Mouse (Mus musculus) forebrain, embryonic 13.5 days (tissue): ENCODE data around the gene Tial1. TPM values are rescaled to one million over a fixed set of nuclear protein-coding genes. Genes with fewer than 3 reads are reported as not detected.

Source experiments
- ATAC-seq: fragments of 200-750 bp; cut with Nextera tagmentation; 2 replicates; pipeline ENCODE4 v1.8.0; 2017
- H3K27ac ChIP-seq: fragments of 300-500 bp; sonication (generic); 2 replicates; pipeline ENCODE4 v1.5.1; 2015; ENCODE audit warnings: inconsistent platforms, mild to moderate bottlenecking, moderate library complexity
- H3K27me3 ChIP-seq: fragments of 300-500 bp; sonication (generic); 2 replicates; pipeline ENCODE4 v1.6.1; 2015; ENCODE audit warnings: mild to moderate bottlenecking, inconsistent platforms
- H3K36me3 ChIP-seq: fragments of 300-500 bp; sonication (generic); 2 replicates; pipeline ENCODE4 v1.6.1; 2015; ENCODE audit warnings: mild to moderate bottlenecking, inconsistent platforms; ENCODE audit not compliant: poor library complexity, severe bottlenecking
- H3K4me1 ChIP-seq: fragments of 300-500 bp; sonication (generic); 2 replicates; pipeline ENCODE4 v1.6.1; 2015; ENCODE audit warnings: inconsistent platforms
- H3K4me2 ChIP-seq: fragments of 300-500 bp; sonication (generic); 2 replicates; pipeline ENCODE4 v1.6.1; 2015; ENCODE audit warnings: inconsistent platforms, mild to moderate bottlenecking, moderate library complexity
- H3K4me3 ChIP-seq: fragments of 300-500 bp; sonication (generic); 2 replicates; pipeline ENCODE4 v1.5.1; 2015; ENCODE audit warnings: mild to moderate bottlenecking, inconsistent platforms
- H3K9ac ChIP-seq: fragments of 300-500 bp; sonication (generic); 2 replicates; pipeline ENCODE4 v1.6.1; 2015; ENCODE audit warnings: mild to moderate bottlenecking, inconsistent platforms
- H3K9me3 ChIP-seq: fragments of 300-500 bp; sonication (generic); replicated peaks from 2 replicates; pipeline ENCODE4 v1.6.1; 2016; ENCODE audit warnings: inconsistent platforms
- WGBS: fragments of 180-500 bp; shearing (Covaris S2); methylation state at CpG from one replicate; pipeline ENCODE4 v1.1.7; 2015; 5-methylcytosine and 5-hydroxymethylcytosine counted together
- polyA plus RNA-seq: library from polyadenylated mRNA; unstranded; fragments of >200 nt; fragmentation: Nextera tagmentation; extraction: Ambion mirVana; gene quantifications from 2 replicates; pipeline ENCODE4 v1.2.1, GENCODE M21; 2015

Gene Tial1
- 36.5 and 36.6 TPM in 2 replicates for polyA plus RNA-seq

GRCm38 (mm10) chr7:128461285-128462215, at the start of gene Tial1:
TSS of gene Tial1 (minus strand) at chr7:128461717.
- Histone ChIP-seq H3K4me2 (peak within 1 kb of the TSS; percentile 75), H3K9ac (peak within 1 kb of the TSS; percentile 86), H3K4me3 (peak within 1 kb of the TSS; percentile 75), H3K27ac (peak within 1 kb of the TSS; percentile 89), H3K4me1 (peaks cover 28% of the 10 kb centered on the region), H3K27me3 (no peaks in the 10 kb centered on the region), H3K36me3 (no peaks in the 10 kb centered on the region), H3K9me3 (no peaks in the 10 kb centered on the region)
- peak; percentile 99 for ATAC-seq
- under 1% methylated on average over 69 of the region's 69 CpGs for WGBS

GRCm38 (mm10) chr7:128504091-128504490, 42.6 kb upstream of the Tial1 start:
- no peak overlapping the region for H3K27ac ChIP-seq
- WGBS = 93% methylated on average over 6 of the region's 6 CpGs
- H3K4me1 ChIP-seq = peaks cover 5% of the 10 kb centered on the region; the same call in 1 of the 2 replicates
- H3K36me3 ChIP-seq = no peaks in the 10 kb centered on the region
- ATAC-seq = no peak
- H3K9ac ChIP-seq = no peak overlapping the region
- no peaks in the 10 kb centered on the region for H3K9me3 ChIP-seq
- H3K4me2 ChIP-seq = no peak overlapping the region
- H3K4me3 ChIP-seq = no peak overlapping the region
- H3K27me3 ChIP-seq = no peaks in the 10 kb centered on the region

- no peak overlapping the region for H3K4me2 ChIP-seq
- H3K9me3 ChIP-seq = no peaks in the 10 kb centered on the region
- no peak overlapping the region for H3K9ac ChIP-seq
- H3K27me3 ChIP-seq = no peaks in the 10 kb centered on the region
- H3K27ac ChIP-seq = no peak overlapping the region
- 84% methylated on average over 6 of the region's 6 CpGs for WGBS
- H3K4me1 ChIP-seq = no peaks in the 10 kb centered on the region
- no peaks in the 10 kb centered on the region for H3K36me3 ChIP-seq
- H3K4me3 ChIP-seq = no peak overlapping the region
- no peak for ATAC-seq
Observed at GRCm38 (mm10) chr7:128499801-128500200, 38.3 kb upstream of the Tial1 start.

- Histone ChIP-seq H3K9me3 (no peaks in the 10 kb centered on the region), H3K9ac (no peak overlapping the region), H3K36me3 (no peaks in the 10 kb centered on the region), H3K4me3 (no peak overlapping the region), H3K4me2 (no peak overlapping the region), H3K27ac (no peak overlapping the region), H3K4me1 (no peaks in the 10 kb centered on the region), H3K27me3 (no peaks in the 10 kb centered on the region)
- WGBS = 93% methylated on average over 5 of the region's 5 CpGs
- no peak for ATAC-seq
Observed at GRCm38 (mm10) chr7:128494546-128494945, 33.0 kb upstream of the Tial1 start.

GRCm38 (mm10) chr7:128488986-128489385, 27.5 kb upstream of the Tial1 start:
- Histone ChIP-seq H3K36me3 (no peaks in the 10 kb centered on the region), H3K9me3 (peaks cover 24% of the 10 kb centered on the region), H3K4me3 (no peak overlapping the region), H3K27ac (no peak overlapping the region), H3K27me3 (no peaks in the 10 kb centered on the region), H3K4me2 (no peak overlapping the region), H3K9ac (no peak overlapping the region), H3K4me1 (no peaks in the 10 kb centered on the region)
- 96% methylated on average over 3 of the region's 3 CpGs for WGBS
- no peak for ATAC-seq

- peak overlapping the region; percentile 44 for H3K4me2 ChIP-seq
- WGBS = 32% methylated on average over 10 of the region's 10 CpGs
- no peak overlapping the region for H3K27ac ChIP-seq
Observed at GRCm38 (mm10) chr7:128474322-128474721, 12.8 kb upstream of the Tial1 start.

GRCm38 (mm10) chr7:128462406-128462805, 889 bp upstream of the Tial1 start:
- H3K9ac ChIP-seq = peak overlapping the region; percentile 64
- H3K27me3 ChIP-seq = no peaks in the 10 kb centered on the region
- no peaks in the 10 kb centered on the region for H3K36me3 ChIP-seq
- 58% methylated on average over 5 of the region's 5 CpGs for WGBS
- H3K4me3 ChIP-seq = peak overlapping the region; percentile 75
- H3K4me1 ChIP-seq = peaks cover 26% of the 10 kb centered on the region
- H3K4me2 ChIP-seq = peak overlapping the region; percentile 75
- H3K27ac ChIP-seq = peak overlapping the region; percentile 89; the same call in 1 of the 2 replicates
- no peak for ATAC-seq
- no peaks in the 10 kb centered on the region for H3K9me3 ChIP-seq

More at GRCm38 (mm10) chr7:128474322-128474721, 12.8 kb upstream of the Tial1 start:
- ATAC-seq = peak; percentile 80
- H3K36me3 ChIP-seq = no peaks in the 10 kb centered on the region
- H3K9ac ChIP-seq = no peak overlapping the region
- H3K27me3 ChIP-seq = no peaks in the 10 kb centered on the region
- no peaks in the 10 kb centered on the region for H3K4me1 ChIP-seq
- no peaks in the 10 kb centered on the region; the same call in 1 of the 2 replicates for H3K9me3 ChIP-seq
- H3K4me3 ChIP-seq = peak overlapping the region; percentile 23

GRCm38 (mm10) chr7:128460865-128461228, 670 bp downstream of the Tial1 start:
- 0% methylated on average over 11 of the region's 23 CpGs for WGBS
- Histone ChIP-seq H3K27ac (peak overlapping the region; percentile 89), H3K9me3 (no peaks in the 10 kb centered on the region), H3K9ac (peak overlapping the region; percentile 86), H3K4me2 (peak overlapping the region; percentile 75), H3K4me3 (peak overlapping the region; percentile 75), H3K27me3 (no peaks in the 10 kb centered on the region), H3K4me1 (peaks cover 31% of the 10 kb centered on the region), H3K36me3 (no peaks in the 10 kb centered on the region)
- ATAC-seq = peak; percentile 22

GRCm38 (mm10) chr7:128460131-128460864, 1.2 kb downstream of the Tial1 start:
- peak overlapping the region; percentile 75 for H3K4me3 ChIP-seq
- H3K9ac ChIP-seq = peak overlapping the region; percentile 86
- no peaks in the 10 kb centered on the region for H3K27me3 ChIP-seq
- no peaks in the 10 kb centered on the region for H3K36me3 ChIP-seq
- peak overlapping the region; percentile 75 for H3K4me2 ChIP-seq
- no peaks in the 10 kb centered on the region for H3K9me3 ChIP-seq
- 0% methylated on average over 36 of the region's 36 CpGs for WGBS
- H3K27ac ChIP-seq = peak overlapping the region; percentile 89
- H3K4me1 ChIP-seq = peaks cover 31% of the 10 kb centered on the region
- no peak for ATAC-seq

GRCm38 (mm10) chr7:128459791-128460130, 1.8 kb downstream of the Tial1 start:
- no peak overlapping the region for H3K27ac ChIP-seq
- no peaks in the 10 kb centered on the region for H3K27me3 ChIP-seq
- peaks cover 31% of the 10 kb centered on the region for H3K4me1 ChIP-seq
- H3K9ac ChIP-seq = peak overlapping the region; percentile 86
- 0 out of 2 replicates have a peak, but pooled peaks cover under 1% of the 10 kb centered on the region for H3K36me3 ChIP-seq
- no peak for ATAC-seq
- no peaks in the 10 kb centered on the region for H3K9me3 ChIP-seq
- WGBS = 11% methylated on average over 4 of the region's 4 CpGs
- H3K4me3 ChIP-seq = peak overlapping the region; percentile 75
- peak overlapping the region; percentile 75 for H3K4me2 ChIP-seq

- Histone ChIP-seq H3K27me3 (no peaks in the 10 kb centered on the region), H3K4me2 (no peak overlapping the region), H3K36me3 (peaks cover 17% of the 10 kb centered on the region), H3K4me3 (no peak overlapping the region), H3K9me3 (no peaks in the 10 kb centered on the region), H3K4me1 (peaks cover 31% of the 10 kb centered on the region), H3K27ac (no peak overlapping the region), H3K9ac (no peak overlapping the region)
- ATAC-seq = no peak
Observed at GRCm38 (mm10) chr7:128458011-128458410, 3.5 kb downstream of the Tial1 start.

- Histone ChIP-seq H3K36me3 (peaks cover 51% of the 10 kb centered on the region), H3K9me3 (no peaks in the 10 kb centered on the region), H3K4me3 (no peak overlapping the region), H3K27me3 (no peaks in the 10 kb centered on the region), H3K27ac (no peak overlapping the region), H3K4me1 (peaks cover 9% of the 10 kb centered on the region), H3K4me2 (no peak overlapping the region), H3K9ac (no peak overlapping the region)
- WGBS = 92% methylated on average over 1 of the region's 1 CpGs
- ATAC-seq = no peak
Observed at GRCm38 (mm10) chr7:128452731-128453130, 8.8 kb downstream of the Tial1 start.
